Mouse (Mus musculus) small intestine, adult 2 months (tissue): ENCODE measurements at regions not wholly inside any gene's neighbourhood (a gene's known extent, or its start where the extent isn't known, plus 50 kb on each side); places are given as distances from the start of the nearest gene placed in this dataset.

Experiments used
- CTCF ChIP-seq: fragments of 200-500 bp; IDR thresholded peaks from 2 replicates; pipeline ENCODE4 v1.5.1; 2012; ENCODE audit warnings: low read depth, mild to moderate bottlenecking, control low read depth, inconsistent platforms, low read length, moderate library complexity, mixed read lengths; ENCODE audit not compliant: insufficient replicate concordance, insufficient read length; ENCODE audit errors: extremely low read depth
- POLR2A ChIP-seq: fragments of 200-500 bp; IDR thresholded peaks from 2 replicates; pipeline ENCODE4 v1.6.1; 2012; ENCODE audit warnings: low read depth, mild to moderate bottlenecking, control low read depth, inconsistent platforms, low read length, moderate library complexity

DNA sequence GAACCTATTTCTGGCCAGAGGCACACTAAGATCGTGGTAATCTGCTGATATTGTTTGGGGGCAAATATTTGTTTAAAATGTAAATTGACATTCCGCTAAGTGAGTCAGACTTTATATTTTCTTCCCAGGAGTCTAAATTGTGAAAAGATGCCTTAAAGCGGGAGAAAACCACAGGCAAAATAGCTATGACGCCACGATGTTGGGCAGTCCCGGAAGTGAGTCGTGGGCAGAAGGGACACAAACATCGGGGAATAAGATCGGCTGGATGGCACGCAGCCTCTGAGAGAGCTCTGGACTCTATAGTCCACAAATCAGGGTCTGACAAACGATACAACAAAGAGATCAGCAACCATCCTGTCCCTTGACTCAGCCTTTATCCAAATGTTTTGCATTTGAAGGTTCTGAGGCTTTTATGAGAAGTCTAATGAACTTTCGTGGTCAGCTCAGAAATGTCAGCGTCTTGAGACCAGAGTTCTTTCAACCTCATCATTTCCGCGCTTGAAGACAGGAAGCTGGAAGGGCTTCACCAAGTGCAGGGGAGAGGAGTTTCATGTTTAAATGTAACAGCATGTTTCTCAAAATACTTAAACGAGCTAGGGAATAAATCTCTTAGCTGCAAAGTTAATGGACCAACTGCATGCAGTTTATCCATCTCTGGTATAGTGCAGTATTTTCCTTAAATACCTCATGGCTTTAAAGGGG is 472.2 kb upstream of the Intu start:
- TF ChIP-seq POLR2A: no peak
- TF ChIP-seq CTCF: no peak
